Mouse (Mus musculus): ENCODE results near the gene Mpp2.

Gene Mpp2

GRCm38 (mm10) chr11:102010140-102010539 is 78.2 kb downstream of the Mpp2 start:
- DNase-seq (ENCODE audit: low spot score in 2 of 2), result no peak

GRCm38 (mm10) chr11:102008954-102009637 is 79.2 kb downstream of the Mpp2 start:
- DNase-seq (ENCODE audit: low spot score in 2 of 2), result no peak

GRCm38 (mm10) chr11:102008372-102008771 is 79.9 kb downstream of the Mpp2 start:
- no peak for DNase-seq (ENCODE audit: low spot score in 2 of 2)
